Comparison of ENCODE assay signal across 9 mouse cellular contexts in the genomic region with DNA sequence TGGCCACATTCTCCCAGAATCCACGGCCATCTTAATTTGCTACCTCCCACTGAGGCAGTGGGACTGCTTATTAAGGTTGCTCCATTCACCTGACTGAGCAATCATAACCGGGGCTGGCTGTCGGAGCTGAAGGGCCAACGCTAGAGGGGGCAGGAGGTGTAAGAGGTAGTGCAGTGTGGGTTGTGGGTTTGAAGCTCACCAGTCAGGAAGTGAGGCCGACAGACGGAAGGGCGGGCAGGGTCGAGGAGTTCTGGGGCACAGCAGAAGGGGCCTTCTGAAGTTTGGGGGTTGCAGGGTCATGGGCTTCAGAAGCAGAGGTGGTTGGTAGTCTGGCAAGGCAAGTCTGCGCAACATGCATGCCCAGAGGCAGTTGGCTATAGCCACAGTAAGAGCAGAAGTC. TPM values are rescaled to one million over a fixed set of nuclear protein-coding genes. Genes with fewer than 3 reads are reported as not detected.
DNase-seq lines count a peak whose midpoint lies in the region; ATAC-seq and TF ChIP-seq lines count a peak whose summit lies in the region.
"Had no signal": no experiment of that assay in that cellular context is flagged by ENCODE, and none has a peak within 500 bp of the region (broad histone marks: within the 10 kb centered on the region; RNA-seq: fewer than 3 reads in every experiment).

A gene (plus strand): TSS at position 205 of the 400 bp plus-strand sequence.

- DNase-seq in left cerebral cortex, adult 2 months (ENCODE audit: extremely low spot score in 1 of 2, low spot score in 2 of 2), result no peak
- no peak for DNase-seq in left cerebral cortex, adult 11 months (ENCODE audit: low spot score)
- no peak for DNase-seq in layer of hippocampus, postnatal 10 days (ENCODE audit: low spot score in 2 of 2)
- DNase-seq in thymus, postnatal 0 days (ENCODE audit: low spot score), result peak; percentile 88
- DNase-seq in urinary bladder, postnatal 10 days (ENCODE audit: low spot score), result no peak
- DNase-seq in adipocyte (ENCODE audit: low spot score), result no peak
- no peak for DNase-seq in embryo, embryonic 9.5 days (ENCODE audit: extremely low spot score)

- H3K27ac ChIP-seq in left cerebral cortex, adult 2 months, result peak within 1 kb of the TSS; percentile 96; the same call in 1 of the 2 replicates
- H3K27ac ChIP-seq: heart, embryonic 13.5 days had no signal

- intact Hi-C loops in left cerebral cortex, adult 2 months (cut with DNase I), result no loop called here

- TF ChIP-seq CTCF in left cerebral cortex, adult 2 months (IDR thresholded peaks at IDR 0.05), result no peak

- no peak within 1 kb of the TSS for H3K4me3 ChIP-seq in left cerebral cortex, adult 2 months
- H3K4me3 ChIP-seq: heart, embryonic 13.5 days had no signal

- peak; percentile 85 for ATAC-seq in megakaryocyte, adult 5-6 weeks (ENCODE audit: poor library complexity, severe bottlenecking)

RNA-seq across cellular contexts. Expression of the gene that starts here (rescaled TPM):
- 100 to 1,000 TPM; 627 to 694 TPM for total RNA-seq in left cerebral cortex, adult 2 months (2021)
- total RNA-seq in layer of hippocampus, postnatal 10 days (2021), result 100 to 1,000 TPM; 542 to 553 TPM
- total RNA-seq in megakaryocyte, adult 5-6 weeks (2015), result 4.1 and 8.3 TPM in 2 replicates
- 32.5 and 35.4 TPM in 2 replicates for total RNA-seq in megakaryocyte, adult 5-6 weeks (2017)
- 12.3 and 13.5 TPM in 2 replicates for polyA plus RNA-seq in thymus, postnatal 0 days (2015; fragmentation: Nextera tagmentation; extraction: Ambion mirVana)
- polyA plus RNA-seq: heart, embryonic 13.5 days had no signal

Comparison
In these comparisons a context has a peak if more than half of its experiments do, and no peak if none do; other contexts are left out.
1. RNA of the gene that starts here (total RNA-seq): 627 to 694 TPM in left cerebral cortex, adult 2 months and 542 to 553 TPM in layer of hippocampus, postnatal 10 days; 4.1 to 35.4 TPM in megakaryocyte, adult 5-6 weeks; every median in the first group is over 10 times any median in the second.